Mouse (Mus musculus) liver, postnatal 0 days (tissue): ENCODE measurements around the gene Plscr1. TPM values are rescaled to one million over a fixed set of nuclear protein-coding genes. Genes with fewer than 3 reads are reported as not detected.

Experiments used
- ATAC-seq: fragments of 200-750 bp; cut with Nextera tagmentation; 2 replicates; pipeline ENCODE4 v1.8.0; 2017; ENCODE audit warnings: mild to moderate bottlenecking, moderate library complexity
- DNase-seq: peaks from one replicate; pipeline ENCODE4 v3.0.0-alpha.2; 2016
- H3K27ac ChIP-seq: fragments of 300-500 bp; sonication (generic); 2 replicates; pipeline ENCODE4 v1.5.1; 2014; ENCODE audit warnings: antibody characterized with exemption, moderate library complexity, mild to moderate bottlenecking, low read depth
- H3K27me3 ChIP-seq: fragments of 300-500 bp; sonication (generic); 2 replicates; pipeline ENCODE4 v1.6.1; 2014; ENCODE audit warnings: low read length, control low read depth, mixed read lengths; ENCODE audit not compliant: insufficient read depth
- H3K36me3 ChIP-seq: fragments of 300-500 bp; sonication (generic); replicated peaks from 2 replicates; pipeline ENCODE4 v1.6.1; 2014; ENCODE audit warnings: mild to moderate bottlenecking, control low read depth, low read length, moderate library complexity, mixed read lengths; ENCODE audit not compliant: insufficient read depth
- H3K4me1 ChIP-seq: fragments of 300-500 bp; sonication (generic); 2 replicates; pipeline ENCODE4 v1.6.1; 2014; ENCODE audit warnings: antibody characterized with exemption, mild to moderate bottlenecking, control low read depth; ENCODE audit not compliant: insufficient read depth
- H3K4me2 ChIP-seq: fragments of 300-500 bp; sonication (generic); 2 replicates; pipeline ENCODE4 v1.6.1; 2014; ENCODE audit warnings: low read depth, mild to moderate bottlenecking, low read length, moderate library complexity, mixed read lengths
- H3K4me3 ChIP-seq: fragments of 300-500 bp; sonication (generic); 2 replicates; pipeline ENCODE4 v1.5.1; 2014; ENCODE audit warnings: low read depth, low read length
- H3K9ac ChIP-seq: fragments of 300-500 bp; sonication (generic); replicated peaks from 2 replicates; pipeline ENCODE4 v1.6.1; 2014; ENCODE audit warnings: mild to moderate bottlenecking, moderate library complexity
- H3K9me3 ChIP-seq: fragments of 300-500 bp; sonication (generic); 2 replicates; pipeline ENCODE4 v1.6.1; 2016; ENCODE audit warnings: mild to moderate bottlenecking, control low read depth, low read length, mixed read lengths
- CTCF ChIP-seq: sonication (generic); IDR thresholded peaks from 2 replicates; pipeline ENCODE4 v1.5.1; 2016; ENCODE audit warnings: antibody characterized with exemption, low read depth
- EP300 ChIP-seq: IDR thresholded peaks from 2 replicates; pipeline ENCODE4 v1.6.1; 2016; ENCODE audit warnings: antibody characterized with exemption, low read depth, mild to moderate bottlenecking
- WGBS: fragments of 180-500 bp; shearing (Covaris S2); extraction: QIAGEN DNeasy Blood & Tissue Kit; methylation state at CpG from one replicate; pipeline ENCODE4 v1.1.7; 2014; ENCODE audit not compliant: insufficient replicate concordance; 5-methylcytosine and 5-hydroxymethylcytosine counted together
- polyA plus RNA-seq: library from polyadenylated mRNA; unstranded; fragments of >200 nt; fragmentation: Nextera tagmentation; extraction: Ambion mirVana; gene quantifications from 2 replicates; pipeline ENCODE4 v1.2.1, GENCODE M21; 2015

Gene Plscr1
- polyA plus RNA-seq, 1 experiment from 2014 or later: 38.8 TPM

DNA sequence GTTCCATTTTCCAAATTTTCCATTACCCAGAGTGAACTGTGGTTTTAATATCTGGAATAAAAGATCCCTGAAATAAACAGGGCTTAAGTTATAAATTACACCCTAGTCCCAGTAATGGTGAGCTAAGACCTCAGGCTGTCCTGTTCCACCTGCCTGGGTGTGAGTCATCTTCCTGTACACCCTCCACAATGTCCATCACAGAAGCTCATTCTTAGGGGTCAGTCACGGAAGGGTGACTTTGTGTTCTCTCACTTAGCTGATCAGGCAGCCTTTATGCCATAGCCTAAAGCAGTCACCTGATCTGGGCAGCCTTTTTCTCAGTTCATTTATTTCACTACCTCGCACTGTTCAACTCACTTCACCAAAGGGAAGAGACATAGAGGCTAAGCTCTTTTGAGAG is 42.6 kb downstream of the Plscr1 start:
- no peak overlapping the region for H3K4me2 ChIP-seq
- WGBS: 75% methylated on average over 2 of the region's 2 CpGs
- no peaks in the 10 kb centered on the region for H3K36me3 ChIP-seq
- no peaks in the 10 kb centered on the region for H3K27me3 ChIP-seq
- H3K9me3 ChIP-seq: no peaks in the 10 kb centered on the region
- no peak for DNase-seq
- TF ChIP-seq EP300 (no peak), CTCF (no peak)
- H3K4me3 ChIP-seq: no peak overlapping the region
- no peak overlapping the region for H3K27ac ChIP-seq
- H3K9ac ChIP-seq: no peak overlapping the region
- no peaks in the 10 kb centered on the region for H3K4me1 ChIP-seq
- no peak for ATAC-seq

DNA sequence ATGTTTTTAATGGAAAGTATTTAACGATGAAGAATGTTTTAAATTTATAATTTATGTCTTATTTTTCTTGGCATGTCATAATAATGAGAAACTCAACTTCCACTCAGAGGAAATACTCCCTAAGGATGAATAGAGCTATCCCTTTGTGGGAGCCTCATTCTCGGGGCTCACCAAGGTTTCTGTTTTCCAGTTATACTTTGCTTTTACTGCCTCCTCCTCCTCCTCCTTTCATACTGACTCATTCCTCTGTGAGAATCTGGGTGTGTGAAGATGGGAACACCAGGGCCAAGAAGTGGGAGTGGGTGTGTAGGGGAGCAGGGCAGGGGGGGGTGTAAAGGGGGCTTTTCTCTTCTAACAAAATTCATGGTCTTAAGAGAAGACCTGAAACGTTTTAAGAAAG is 43.4 kb downstream of the Plscr1 start:
- Histone ChIP-seq H3K27me3 (no peaks in the 10 kb centered on the region), H3K4me2 (no peak overlapping the region), H3K36me3 (no peaks in the 10 kb centered on the region), H3K4me3 (no peak overlapping the region), H3K4me1 (no peaks in the 10 kb centered on the region), H3K27ac (no peak overlapping the region), H3K9me3 (no peaks in the 10 kb centered on the region), H3K9ac (no peak overlapping the region)
- WGBS: 69% methylated on average over 3 of the region's 3 CpGs
- ATAC-seq (no peak), DNase-seq (no peak)
- no peak for TF ChIP-seq EP300
- TF ChIP-seq CTCF: no peak

DNA sequence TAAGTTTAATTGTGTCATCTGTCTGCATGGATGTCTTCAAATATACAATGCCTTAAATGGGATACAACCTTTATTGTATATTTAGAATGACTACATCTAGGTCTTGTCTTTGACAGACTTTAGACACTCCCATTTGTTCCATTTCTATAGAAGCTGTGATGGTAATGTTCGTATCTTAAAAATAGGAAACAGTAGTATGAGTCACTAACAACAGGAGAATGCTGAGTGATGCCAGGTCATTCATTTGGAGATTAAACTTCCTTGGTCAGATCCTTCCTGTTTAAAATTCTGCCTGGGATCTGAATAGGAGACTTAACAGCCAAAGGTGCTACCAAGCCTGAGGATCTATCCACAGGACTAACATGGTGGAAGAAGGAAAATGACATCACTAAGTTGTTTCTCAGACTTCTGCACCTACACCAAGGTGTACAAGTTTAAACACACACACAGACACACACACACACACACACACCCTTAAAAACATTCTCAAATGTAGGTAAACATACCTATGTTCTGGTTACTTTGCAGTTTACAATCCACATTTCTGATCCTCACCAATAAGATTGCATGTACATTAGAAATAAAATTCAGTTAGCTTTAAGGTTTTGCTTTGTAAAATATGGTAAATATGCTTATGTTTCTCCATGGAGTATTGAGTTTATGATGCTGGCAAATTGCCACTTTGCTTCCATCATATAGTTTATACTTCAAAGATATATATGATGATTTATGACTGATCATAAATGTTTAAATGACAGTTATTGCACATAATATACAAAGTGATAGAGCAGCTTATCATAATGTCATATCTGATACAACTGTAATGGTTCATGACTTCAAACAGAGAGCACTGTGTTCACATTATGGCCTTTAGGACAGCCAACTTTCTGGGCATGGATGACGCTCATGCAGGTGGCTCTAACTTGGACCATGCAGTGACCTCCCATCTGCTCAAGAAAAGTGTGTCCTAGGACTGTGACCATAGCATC is 44.3 kb downstream of the Plscr1 start:
- no peak overlapping the region for H3K9ac ChIP-seq
- no peaks in the 10 kb centered on the region for H3K4me1 ChIP-seq
- TF ChIP-seq EP300 (peak; percentile 41; the same call in 1 of the 2 replicates), CTCF (no peak)
- H3K27ac ChIP-seq: no peak overlapping the region
- no peaks in the 10 kb centered on the region for H3K9me3 ChIP-seq
- DNase-seq (no peak), ATAC-seq (no peak)
- WGBS: 81% methylated on average over 2 of the region's 2 CpGs
- H3K36me3 ChIP-seq: no peaks in the 10 kb centered on the region
- no peaks in the 10 kb centered on the region for H3K27me3 ChIP-seq
- no peak overlapping the region for H3K4me2 ChIP-seq
- H3K4me3 ChIP-seq: no peak overlapping the region

DNA sequence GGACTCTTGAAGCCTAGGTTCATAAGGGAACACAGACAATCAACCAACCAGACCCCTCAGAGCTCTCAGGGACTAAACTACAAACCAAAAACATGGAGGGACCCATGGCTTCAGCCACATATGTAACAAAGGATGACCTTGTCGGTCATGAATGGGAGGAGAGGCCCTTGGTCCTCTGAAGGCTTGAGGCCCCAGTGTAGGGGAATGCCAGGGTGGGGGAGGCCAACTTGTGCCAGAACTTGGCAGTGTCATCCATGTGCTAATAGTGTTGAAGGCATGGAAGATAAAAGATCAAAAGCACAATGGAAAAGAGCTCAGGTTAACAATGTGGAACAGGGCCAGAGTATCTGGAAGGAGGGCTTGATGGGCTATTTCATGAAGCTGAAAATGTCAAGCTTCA is 48.7 kb downstream of the Plscr1 start:
- no peak for DNase-seq
- no peak overlapping the region for H3K4me2 ChIP-seq
- H3K27ac ChIP-seq: no peak overlapping the region
- H3K9ac ChIP-seq: no peak overlapping the region
- no peaks in the 10 kb centered on the region for H3K27me3 ChIP-seq
- TF ChIP-seq EP300: no peak
- no peak for TF ChIP-seq CTCF
- WGBS: 72% methylated on average over 1 of the region's 1 CpGs
- H3K36me3 ChIP-seq: no peaks in the 10 kb centered on the region
- H3K4me3 ChIP-seq: no peak overlapping the region
- H3K4me1 ChIP-seq: no peaks in the 10 kb centered on the region
- no peak for ATAC-seq
- no peaks in the 10 kb centered on the region for H3K9me3 ChIP-seq

DNA sequence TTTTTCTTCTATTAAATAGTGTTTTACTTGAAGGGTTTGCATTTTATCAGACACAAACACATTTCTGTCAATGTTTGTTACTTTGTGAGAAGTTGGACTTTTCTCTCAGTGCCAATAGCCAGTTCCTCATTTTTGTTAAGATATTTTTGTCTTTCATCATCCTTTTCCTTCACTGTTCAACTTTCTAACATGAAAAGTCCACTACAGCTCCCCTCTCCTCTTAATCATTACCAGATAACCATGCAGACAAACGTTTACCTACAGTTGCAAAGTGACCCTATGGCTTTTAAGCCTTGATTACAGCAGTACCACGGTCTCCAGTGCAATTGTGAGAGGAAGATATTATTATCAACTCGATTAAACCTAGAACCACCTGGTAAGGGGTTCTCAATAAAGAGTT is 51.7 kb downstream of the Plscr1 start:
- 31% methylated on average over 3 of the region's 3 CpGs for WGBS
- H3K9me3 ChIP-seq: no peaks in the 10 kb centered on the region
- H3K4me3 ChIP-seq: no peak overlapping the region
- H3K27me3 ChIP-seq: no peaks in the 10 kb centered on the region
- no peak overlapping the region for H3K27ac ChIP-seq
- H3K36me3 ChIP-seq: no peaks in the 10 kb centered on the region
- H3K9ac ChIP-seq: no peak overlapping the region
- no peak for ATAC-seq
- TF ChIP-seq EP300 (no peak), CTCF (no peak)
- H3K4me1 ChIP-seq: no peaks in the 10 kb centered on the region
- H3K4me2 ChIP-seq: no peak overlapping the region
- DNase-seq: no peak

DNA sequence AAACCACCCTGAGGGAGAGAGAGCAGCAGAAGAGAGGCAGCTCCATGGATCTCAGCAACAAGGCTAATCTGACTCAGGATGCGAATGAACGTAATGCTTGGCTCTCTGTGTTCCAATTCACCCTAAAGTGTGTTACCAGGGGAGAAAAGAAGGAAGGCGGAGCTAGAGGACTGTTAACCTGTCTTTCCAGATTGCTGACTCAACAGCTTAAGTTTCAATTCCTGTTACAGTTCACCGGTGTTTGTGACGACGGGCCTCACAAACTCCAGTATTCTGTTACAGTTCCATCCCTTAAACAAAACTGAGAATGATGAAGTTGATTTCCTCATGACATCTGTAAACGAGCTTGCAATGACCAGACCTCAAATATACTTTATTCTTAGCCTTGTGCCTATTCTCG is 55.5 kb downstream of the Plscr1 start:
- no peak for TF ChIP-seq CTCF
- TF ChIP-seq EP300: no peak
- H3K36me3 ChIP-seq: no peaks in the 10 kb centered on the region
- ATAC-seq: no peak
- H3K4me1 ChIP-seq: no peaks in the 10 kb centered on the region
- DNase-seq: no peak
- H3K9me3 ChIP-seq: no peaks in the 10 kb centered on the region
- H3K4me2 ChIP-seq: no peak overlapping the region
- no peak overlapping the region for H3K9ac ChIP-seq
- H3K27me3 ChIP-seq: no peaks in the 10 kb centered on the region
- WGBS: 72% methylated on average over 8 of the region's 8 CpGs
- no peak overlapping the region for H3K27ac ChIP-seq
- no peak overlapping the region for H3K4me3 ChIP-seq
